Mouse (Mus musculus): ENCODE results near the gene Sipa1l3. TPM values are rescaled to one million over a fixed set of nuclear protein-coding genes. Genes with fewer than 3 reads are reported as not detected.

Gene Sipa1l3
- total RNA-seq, 2 experiments from 2014 or later = 4.2 to 15.3 TPM

- ATAC-seq (replicated peaks; ENCODE audit: low FRiP score, poor library complexity, severe bottlenecking) = no peak
These were observed 93.0 kb downstream of the Sipa1l3 start for GRCm38 (mm10) chr7:29425413-29425827.

DNA sequence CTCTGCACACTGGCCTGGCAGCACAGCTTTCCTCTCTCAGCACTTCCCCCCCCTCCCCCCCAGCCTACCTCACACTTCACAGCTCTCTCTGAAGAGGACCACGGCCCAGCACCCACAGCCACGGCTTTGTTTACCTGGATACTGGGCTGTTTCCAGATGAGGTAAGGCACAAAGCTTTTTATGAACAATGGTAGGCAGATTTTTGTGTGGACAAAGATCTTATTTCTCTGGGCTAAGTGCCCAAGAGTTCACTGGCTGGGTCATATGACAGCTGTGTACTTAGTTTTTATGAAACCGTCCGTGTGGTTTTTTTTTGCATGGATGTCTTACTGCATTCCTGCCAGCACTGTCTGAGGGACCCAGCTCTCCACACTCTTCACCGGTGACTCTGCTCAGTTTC, 93.8 kb downstream of the Sipa1l3 start:
- no peak for ATAC-seq (replicated peaks; ENCODE audit: low FRiP score, poor library complexity, severe bottlenecking)

DNA sequence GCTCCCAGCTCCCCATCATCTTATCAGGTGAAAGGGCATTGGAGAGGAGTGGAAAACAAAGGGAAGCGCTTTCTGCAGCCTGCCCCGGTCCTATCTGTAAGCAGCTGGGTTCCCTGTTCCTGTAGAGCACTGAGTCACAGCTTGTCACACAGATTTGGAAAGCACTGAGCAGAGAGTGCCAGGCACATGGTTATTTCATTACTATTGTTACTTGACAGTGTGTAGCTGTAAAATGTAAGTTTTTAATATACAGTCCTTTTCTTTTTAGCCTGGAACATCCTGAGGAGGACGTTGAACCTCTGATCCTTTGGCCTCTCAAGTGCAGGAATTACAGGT, 96.6 kb downstream of the Sipa1l3 start:
- ATAC-seq (replicated peaks; ENCODE audit: low FRiP score, poor library complexity, severe bottlenecking) = no peak

DNA sequence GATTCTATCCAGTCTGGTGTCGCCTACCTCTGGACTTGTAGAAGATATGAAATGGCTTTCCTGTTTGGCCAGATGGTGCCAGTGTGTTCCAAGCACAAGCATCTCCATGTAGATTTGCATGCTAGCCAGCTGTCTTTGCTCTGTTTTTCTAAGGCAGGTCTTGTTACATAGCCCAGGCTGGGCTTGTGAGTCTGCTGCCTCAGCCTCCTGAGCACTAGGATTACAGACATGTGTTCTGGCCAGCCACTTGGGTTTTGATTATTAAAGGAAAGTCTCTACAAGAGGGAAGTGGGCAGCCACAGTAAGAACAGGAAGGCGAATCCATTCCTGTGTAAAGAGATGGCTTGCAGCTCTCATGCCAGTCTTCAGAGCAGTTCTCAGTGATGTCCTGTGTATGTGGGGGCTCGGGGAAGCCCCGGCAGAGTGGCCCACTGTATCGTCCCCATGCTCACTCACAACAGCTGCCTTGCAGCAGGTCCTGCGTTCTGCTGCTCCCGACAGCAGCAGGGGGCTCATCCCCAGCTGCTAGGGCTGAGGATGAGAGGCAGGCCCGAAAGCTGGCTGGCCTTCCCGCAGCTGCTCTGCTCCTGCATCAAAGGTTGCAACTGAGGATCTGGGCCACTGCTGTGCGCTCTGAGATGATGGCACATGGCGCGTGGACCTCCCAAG, 97.1 kb downstream of the Sipa1l3 start:
- ATAC-seq (replicated peaks; ENCODE audit: low FRiP score, poor library complexity, severe bottlenecking) = no peak

GRCm38 (mm10) chr7:29419836-29420235, 98.6 kb downstream of the Sipa1l3 start:
- no peak for ATAC-seq (replicated peaks; ENCODE audit: low FRiP score, poor library complexity, severe bottlenecking)

GRCm38 (mm10) chr7:29418231-29418630, 100.2 kb downstream of the Sipa1l3 start:
- ATAC-seq (replicated peaks; ENCODE audit: low FRiP score, poor library complexity, severe bottlenecking) = no peak

GRCm38 (mm10) chr7:29417332-29418069, 100.9 kb downstream of the Sipa1l3 start:
- no peak for ATAC-seq (replicated peaks; ENCODE audit: low FRiP score, poor library complexity, severe bottlenecking)

- ATAC-seq (replicated peaks; ENCODE audit: low FRiP score, poor library complexity, severe bottlenecking) = no peak
These were observed 101.5 kb downstream of the Sipa1l3 start for GRCm38 (mm10) chr7:29416906-29417305.

GRCm38 (mm10) chr7:29411838-29412580, 106.4 kb downstream of the Sipa1l3 start:
- ATAC-seq (replicated peaks; ENCODE audit: low FRiP score, poor library complexity, severe bottlenecking) = no peak

DNA sequence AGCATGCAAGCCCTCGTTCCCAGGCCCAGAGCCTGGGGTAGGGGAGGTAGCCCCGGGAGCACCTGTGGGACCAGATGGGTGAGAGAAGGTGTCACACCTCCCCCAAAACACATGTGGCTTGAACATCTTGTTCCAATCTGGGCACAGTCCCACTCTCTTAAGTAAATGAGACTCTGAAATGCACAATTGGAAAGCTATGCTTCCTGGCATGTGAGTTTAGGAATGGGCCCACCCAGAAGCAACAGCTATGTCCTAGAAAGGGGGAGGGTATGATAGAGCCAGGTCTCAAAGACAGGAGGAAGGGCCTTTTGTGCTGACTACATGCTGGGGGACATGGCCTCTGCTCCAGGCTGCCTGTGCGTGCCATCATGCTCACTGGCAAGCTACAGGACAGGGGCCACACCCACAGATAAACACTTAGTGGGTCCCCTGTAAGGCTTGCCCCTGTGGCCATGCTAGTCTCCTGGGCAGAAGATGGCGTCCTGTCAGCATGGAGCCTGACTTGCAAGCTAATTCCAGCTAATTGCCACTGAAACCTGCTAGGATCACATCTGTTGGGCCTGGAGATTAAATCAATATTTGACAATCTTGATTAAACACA, 107.1 kb downstream of the Sipa1l3 start:
- no peak for ATAC-seq (replicated peaks; ENCODE audit: low FRiP score, poor library complexity, severe bottlenecking)

DNA sequence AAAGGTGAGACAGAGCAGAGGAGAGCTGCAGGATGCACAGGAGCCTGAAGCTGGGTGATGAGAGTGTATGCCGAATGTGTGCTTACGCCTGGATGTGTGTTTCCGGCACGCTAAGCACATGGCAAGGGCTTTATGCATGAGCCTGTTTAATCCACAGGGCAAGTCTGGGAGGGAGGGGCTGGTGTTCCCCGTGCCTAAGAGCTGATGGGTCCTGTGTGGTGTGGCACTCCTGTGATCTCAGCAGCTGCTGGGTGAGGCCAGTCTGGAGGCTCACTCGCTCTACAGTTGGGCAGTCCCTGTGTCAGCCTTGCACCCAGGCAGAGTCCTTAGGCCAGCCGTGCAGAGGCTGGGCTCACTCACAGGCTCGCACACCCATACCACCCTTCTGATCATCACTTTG, 108.0 kb downstream of the Sipa1l3 start:
- ATAC-seq (replicated peaks; ENCODE audit: low FRiP score, poor library complexity, severe bottlenecking) = no peak

DNA sequence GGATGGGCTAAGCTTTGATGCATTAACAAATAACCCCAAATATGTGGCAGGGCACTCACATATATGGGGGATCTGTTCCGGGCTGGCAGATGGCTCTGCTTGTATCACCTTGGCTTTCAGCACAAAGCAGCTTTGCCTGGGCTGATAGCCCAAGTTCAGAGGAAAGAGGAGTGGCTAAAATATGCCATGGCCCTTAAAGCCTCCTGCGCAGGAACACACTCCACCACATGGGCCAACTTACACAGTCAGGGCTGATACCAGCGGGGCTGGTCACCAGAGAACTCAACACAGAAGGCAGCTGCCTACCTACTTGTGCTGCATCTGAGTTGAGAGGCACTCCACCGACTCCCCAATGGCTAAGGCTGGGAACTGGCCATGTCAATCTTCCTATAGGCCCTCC, 111.6 kb downstream of the Sipa1l3 start:
- ATAC-seq (replicated peaks; ENCODE audit: low FRiP score, poor library complexity, severe bottlenecking) = no peak

DNA sequence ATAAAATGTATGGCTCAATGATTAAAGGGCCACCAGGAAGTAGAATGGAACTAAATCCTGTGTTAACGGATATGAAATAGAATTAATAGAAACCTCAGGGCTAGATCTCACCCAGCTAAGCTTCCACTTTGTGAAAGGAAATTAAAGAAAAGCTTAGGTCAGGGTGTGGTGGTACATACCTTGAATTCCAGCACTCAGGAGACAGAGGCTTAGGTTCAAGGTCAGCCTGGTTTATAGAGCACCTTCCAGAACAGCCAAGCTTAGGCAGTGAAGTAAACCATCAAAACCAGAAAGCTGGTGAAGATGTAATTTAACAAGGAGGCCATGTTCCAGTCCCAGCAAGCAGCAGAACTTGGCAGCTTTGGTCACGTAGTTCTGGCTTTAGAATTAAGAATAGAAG, 114.3 kb downstream of the Sipa1l3 start:
- no peak for ATAC-seq (replicated peaks; ENCODE audit: low FRiP score, poor library complexity, severe bottlenecking)

GRCm38 (mm10) chr7:29402015-29402414, 116.4 kb downstream of the Sipa1l3 start:
- ATAC-seq (replicated peaks; ENCODE audit: low FRiP score, poor library complexity, severe bottlenecking) = no peak

DNA sequence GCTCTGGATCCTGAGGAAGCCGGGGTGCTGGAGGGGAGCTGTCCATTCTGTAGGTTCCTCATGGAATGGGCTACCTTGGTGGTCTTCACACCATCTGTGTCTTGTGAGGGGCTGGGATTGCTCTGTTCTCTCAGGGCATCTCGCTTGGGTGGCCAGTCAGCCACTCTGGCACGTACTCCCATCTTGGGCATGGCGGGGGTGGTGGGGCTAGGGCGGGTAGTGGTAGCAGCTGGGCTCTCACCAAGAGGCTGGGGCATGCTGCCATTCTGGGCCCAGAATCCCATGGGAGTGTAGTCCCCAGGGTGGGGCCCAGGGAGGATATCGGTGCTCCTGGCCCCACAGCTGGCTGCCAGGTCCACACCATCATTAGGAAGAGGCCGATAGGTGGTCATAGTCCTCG, 118.0 kb downstream of the Sipa1l3 start:
- ATAC-seq (replicated peaks; ENCODE audit: low FRiP score, poor library complexity, severe bottlenecking) = no peak

DNA sequence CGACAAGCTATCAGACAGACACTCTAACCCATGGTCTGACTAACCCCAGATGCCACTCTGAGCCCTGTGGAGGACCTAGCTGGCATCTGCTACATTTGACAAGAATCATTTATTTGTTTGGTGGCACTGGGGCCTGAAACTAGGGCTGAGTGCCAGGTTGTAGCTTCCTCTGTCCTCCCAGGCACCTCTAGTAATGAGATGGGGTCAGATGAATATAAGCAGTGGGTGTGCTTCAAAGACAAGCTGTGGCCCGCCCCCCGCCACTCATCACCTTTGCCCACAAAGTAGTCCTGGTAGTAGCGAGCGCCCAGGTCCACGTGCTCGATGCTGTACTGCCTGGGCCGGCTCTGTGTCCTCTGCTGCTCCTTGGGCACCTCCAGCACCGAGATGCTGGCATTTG, 119.4 kb downstream of the Sipa1l3 start:
- ATAC-seq (replicated peaks; ENCODE audit: low FRiP score, poor library complexity, severe bottlenecking) = no peak

GRCm38 (mm10) chr7:29397486-29397885, 121.0 kb downstream of the Sipa1l3 start:
- no peak for ATAC-seq (replicated peaks; ENCODE audit: low FRiP score, poor library complexity, severe bottlenecking)

GRCm38 (mm10) chr7:29396943-29397340, 121.5 kb downstream of the Sipa1l3 start:
- ATAC-seq (replicated peaks; ENCODE audit: low FRiP score, poor library complexity, severe bottlenecking) = no peak

DNA sequence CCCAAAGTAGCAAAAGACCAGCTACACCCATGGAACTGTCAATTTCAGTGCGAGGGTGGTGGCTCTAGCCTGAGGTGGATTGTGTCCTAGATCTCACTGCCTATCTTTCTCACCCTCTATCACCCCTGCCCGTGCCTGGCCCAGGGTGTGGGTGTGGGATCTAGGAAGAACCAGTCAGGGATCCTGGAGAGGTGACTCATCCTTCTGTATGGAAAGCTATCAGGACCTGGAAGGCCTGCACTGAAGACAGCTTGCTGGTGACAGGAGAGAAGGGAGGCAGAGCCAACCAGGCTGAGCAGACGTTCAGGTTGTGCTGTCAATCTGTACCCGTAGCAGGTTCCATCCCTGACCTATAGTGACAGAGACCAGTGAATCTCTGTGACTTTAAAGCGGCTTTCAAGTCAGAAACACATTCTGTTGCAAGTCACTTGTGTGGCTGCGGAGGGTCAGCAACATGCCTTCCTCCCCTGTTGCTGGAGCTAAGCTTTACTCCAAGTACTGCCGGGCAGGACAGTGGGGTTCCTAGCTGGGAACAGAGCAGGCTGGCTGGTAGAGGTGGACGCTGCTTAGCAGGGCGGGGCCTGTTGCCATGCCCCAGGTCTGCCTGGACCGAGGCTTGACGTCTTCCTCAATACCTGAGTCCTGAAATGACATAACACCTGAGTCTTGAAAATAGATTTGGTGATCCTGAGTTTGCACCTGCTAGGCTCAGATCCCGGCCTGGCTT, 122.1 kb downstream of the Sipa1l3 start:
- no peak for ATAC-seq (replicated peaks; ENCODE audit: low FRiP score, poor library complexity, severe bottlenecking)

- no peak for ATAC-seq (replicated peaks; ENCODE audit: low FRiP score, poor library complexity, severe bottlenecking)
These were observed 123.3 kb downstream of the Sipa1l3 start for GRCm38 (mm10) chr7:29395179-29395578.
